ENCODE assay signal across 17 mouse cellular contexts in the genomic region with DNA sequence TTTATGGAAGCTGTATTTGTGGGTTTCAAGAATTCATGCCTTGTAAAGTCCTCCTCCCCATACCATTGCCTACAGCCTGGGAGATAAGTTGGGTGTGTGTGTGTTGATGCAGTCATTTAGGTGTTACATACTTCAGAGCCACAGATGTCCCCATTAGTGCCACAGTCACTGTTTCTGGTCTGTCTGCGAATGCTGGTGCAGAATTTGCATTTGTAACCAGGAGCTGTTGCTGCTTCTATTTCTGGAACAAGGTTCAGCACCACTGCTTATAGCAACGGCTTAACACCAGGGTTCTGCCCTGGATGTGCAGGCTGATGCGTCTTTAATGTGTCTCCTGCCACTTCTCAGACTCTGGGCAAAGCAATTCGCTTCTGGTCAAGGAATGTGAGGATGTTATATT. TPM values are rescaled to one million over a fixed set of nuclear protein-coding genes. Genes with fewer than 3 reads are reported as not detected.
"Had no signal": no experiment of that assay in that cellular context is flagged by ENCODE, and none has a peak within 500 bp of the region (broad histone marks: within the 10 kb centered on the region; RNA-seq: fewer than 3 reads in every experiment).

No protein-coding gene starts in this region.

- H3K27ac ChIP-seq: layer of hippocampus, adult 2 months; limb, embryonic 10.5 days; lung, embryonic 15.5 days; neural tube, embryonic 15.5 days had no signal

- H3K9me3 ChIP-seq: limb, embryonic 10.5 days; lung, embryonic 15.5 days; neural tube, embryonic 15.5 days had no signal

- H3K4me2 ChIP-seq: liver, embryonic 11.5 days; lung, embryonic 15.5 days; neural tube, embryonic 15.5 days had no signal

- DNase-seq: kidney, adult 18-20 months; kidney, postnatal 10 days; kidney, postnatal 4 days; lung, postnatal 14 days; midbrain, embryonic 14.5 days; right cerebral cortex, postnatal 14 days; thymus, postnatal 4 days had no signal

- H3K36me3 ChIP-seq: limb, embryonic 10.5 days; lung, embryonic 15.5 days; neural tube, embryonic 15.5 days had no signal

- H3K9ac ChIP-seq: lung, embryonic 15.5 days; neural tube, embryonic 15.5 days had no signal

- H3K27me3 ChIP-seq: lung, embryonic 15.5 days had no signal

- H3K4me3 ChIP-seq: layer of hippocampus, adult 2 months; limb, embryonic 10.5 days; lung, embryonic 15.5 days; myocyte; neural tube, embryonic 15.5 days had no signal

- H3K4me1 ChIP-seq: lung, embryonic 15.5 days had no signal

RNA-seq across cellular contexts. Expression of gene 1700016H13Rik, which starts 43.7 kb away (rescaled TPM):
- total RNA-seq: layer of hippocampus, adult 2 months; layer of hippocampus, postnatal 14 days; left cerebral cortex, adult 18-20 months; left cerebral cortex, postnatal 14 days had no signal
- polyA plus RNA-seq: liver, embryonic 16.5 days; myocyte had no signal
